Mouse (Mus musculus) kidney, adult 2 months (tissue): ENCODE results near the gene Npdc1. TPM values are rescaled to one million over a fixed set of nuclear protein-coding genes. Genes with fewer than 3 reads are reported as not detected.

ENCODE experiments used
- DNase-seq: peaks from one replicate; pipeline ENCODE4 v3.0.0; 2021
- H3K27ac ChIP-seq: fragments of 200-500 bp; 2 replicates; pipeline ENCODE4 v1.5.1; 2012; ENCODE audit warnings: low read depth, low read length, control low read depth, inconsistent platforms; ENCODE audit not compliant: insufficient read depth
- H3K27me3 ChIP-seq: fragments of 200-500 bp; replicated peaks from 2 replicates; pipeline ENCODE4 v1.6.1; 2012; ENCODE audit warnings: mild to moderate bottlenecking, moderate library complexity, low read length, inconsistent platforms; ENCODE audit not compliant: control insufficient read depth, insufficient read depth
- H3K36me3 ChIP-seq: fragments of 200-500 bp; 2 replicates; pipeline ENCODE4 v1.6.1; 2012; ENCODE audit warnings: mild to moderate bottlenecking, moderate library complexity, low read length, inconsistent platforms; ENCODE audit not compliant: control insufficient read depth, insufficient read depth
- H3K4me1 ChIP-seq: fragments of 200-500 bp; 2 replicates; pipeline ENCODE4 v1.6.1; 2011; ENCODE audit warnings: low read length; ENCODE audit not compliant: control insufficient read depth, insufficient read depth
- H3K4me3 ChIP-seq: fragments of 200-500 bp; 2 replicates; pipeline ENCODE4 v1.5.1; 2011; ENCODE audit warnings: mild to moderate bottlenecking, low read depth, low read length, control low read depth; ENCODE audit not compliant: insufficient read depth
- CTCF ChIP-seq: fragments of 200-500 bp; conservative IDR thresholded peaks from 2 replicates; pipeline ENCODE4 v1.5.1; 2011; ENCODE audit warnings: low read depth, mild to moderate bottlenecking, control low read depth, low read length, moderate library complexity, mixed read lengths; ENCODE audit not compliant: insufficient read depth, insufficient read length
- POLR2A ChIP-seq: fragments of 200-500 bp; IDR thresholded peaks from one replicate; pipeline ENCODE4 v1.6.1; 2011; ENCODE audit warnings: low read depth, low read length, control low read depth
- WGBS: fragments of 180-500 bp; shearing (Covaris S2); methylation state at CpG from one replicate; pipeline ENCODE4 v1.1.7; 2018; 5-methylcytosine and 5-hydroxymethylcytosine counted together
- polyA plus RNA-seq: library from polyadenylated mRNA; depleted of rRNA; stranded (reverse); fragments of >200 nt; gene quantifications from 2 replicates; pipeline ENCODE4 v1.2.3, GENCODE M21; 2012

The Npdc1 gene
- polyA plus RNA-seq, 1 experiment, result 73.7 TPM

DNA sequence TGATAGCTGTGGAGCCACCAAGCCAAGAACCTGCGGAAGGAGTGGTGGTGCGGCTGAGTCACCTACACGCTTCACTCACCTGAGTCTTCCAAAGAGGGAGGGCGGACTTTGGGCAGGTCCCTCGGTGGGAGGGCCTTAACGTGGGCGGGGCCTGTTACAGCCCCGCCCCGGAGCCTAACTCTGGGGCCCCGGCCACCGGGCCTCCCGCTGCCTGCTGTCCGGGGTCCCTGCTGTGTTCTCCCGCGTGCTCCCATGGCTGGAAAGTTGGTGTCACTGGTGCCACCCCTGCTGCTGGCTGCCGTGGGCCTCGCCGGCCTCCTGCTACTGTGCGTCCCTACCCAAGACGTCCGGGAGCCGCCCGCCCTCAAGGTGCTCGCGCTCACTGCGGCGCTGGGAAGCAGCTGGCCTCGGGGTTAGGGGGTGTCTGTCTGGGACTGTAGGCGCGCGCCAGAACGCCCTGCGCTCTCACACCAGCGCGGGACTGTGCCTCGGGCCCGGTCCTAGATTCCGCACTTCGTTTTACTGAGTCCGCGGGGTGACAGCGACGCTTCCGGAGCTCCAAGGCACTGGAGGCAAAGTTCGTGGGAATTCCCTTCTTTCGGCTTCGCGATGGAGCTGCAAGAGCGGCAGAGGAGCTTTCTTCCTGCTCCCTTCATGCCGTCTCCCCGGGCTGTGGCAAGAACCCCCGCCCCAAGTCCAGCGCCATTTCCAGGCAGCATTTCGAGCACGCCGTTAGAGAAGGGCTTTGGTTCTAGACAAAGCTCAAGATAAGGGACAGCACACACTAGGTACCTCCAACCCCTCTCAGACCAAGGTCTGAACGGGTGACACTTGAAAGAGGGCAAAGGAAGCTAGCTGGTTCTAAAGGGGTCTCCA, 3.2 kb upstream of the Npdc1 start, which contains the start of gene Entpd2:
TSS of gene Entpd2 (plus strand) at position 154 of the 876 bp plus-strand sequence.
- no peaks in the 10 kb centered on the region for H3K36me3 ChIP-seq
- H3K27ac ChIP-seq, result no peak within 1 kb of the TSS
- peaks cover 8% of the 10 kb centered on the region; the same call in 1 of the 2 replicates for H3K4me1 ChIP-seq
- peak within 1 kb of the TSS; percentile 59 for H3K4me3 ChIP-seq
- peak; percentile 73 for DNase-seq
- no peaks in the 10 kb centered on the region for H3K27me3 ChIP-seq
- WGBS, result 4% methylated on average over 57 of the region's 57 CpGs
- 0 out of 2 replicates have a peak, but pooled peaks have one; percentile 27 for TF ChIP-seq CTCF
- no peak for TF ChIP-seq POLR2A

DNA sequence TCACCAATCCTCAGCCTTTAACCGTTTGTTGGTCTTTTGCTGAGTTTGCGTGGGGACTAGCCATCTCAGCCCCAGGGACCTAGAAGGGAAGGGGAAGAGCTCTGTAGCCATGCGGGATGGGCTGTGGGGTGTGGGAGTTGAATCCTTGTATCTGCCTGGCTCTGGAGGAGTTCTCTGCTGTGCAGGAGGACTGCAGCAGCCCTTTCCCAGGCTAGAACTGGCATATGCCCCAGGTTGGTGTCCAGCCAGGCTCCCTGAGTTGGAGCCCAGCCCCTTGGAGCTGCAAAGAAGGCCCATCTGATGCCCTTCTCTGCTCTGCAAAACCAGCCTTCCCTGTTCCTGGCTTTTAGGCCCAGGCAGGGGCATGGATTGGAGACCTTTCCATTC, 2.6 kb upstream of the Npdc1 start:
- no peak for DNase-seq
- Histone ChIP-seq H3K4me1 (peaks cover 8% of the 10 kb centered on the region; the same call in 1 of the 2 replicates), H3K27ac (no peak overlapping the region), H3K36me3 (no peaks in the 10 kb centered on the region), H3K4me3 (no peak overlapping the region), H3K27me3 (no peaks in the 10 kb centered on the region)
- TF ChIP-seq POLR2A, result no peak
- no peak for TF ChIP-seq CTCF
- WGBS, result 76% methylated on average over 3 of the region's 3 CpGs

DNA sequence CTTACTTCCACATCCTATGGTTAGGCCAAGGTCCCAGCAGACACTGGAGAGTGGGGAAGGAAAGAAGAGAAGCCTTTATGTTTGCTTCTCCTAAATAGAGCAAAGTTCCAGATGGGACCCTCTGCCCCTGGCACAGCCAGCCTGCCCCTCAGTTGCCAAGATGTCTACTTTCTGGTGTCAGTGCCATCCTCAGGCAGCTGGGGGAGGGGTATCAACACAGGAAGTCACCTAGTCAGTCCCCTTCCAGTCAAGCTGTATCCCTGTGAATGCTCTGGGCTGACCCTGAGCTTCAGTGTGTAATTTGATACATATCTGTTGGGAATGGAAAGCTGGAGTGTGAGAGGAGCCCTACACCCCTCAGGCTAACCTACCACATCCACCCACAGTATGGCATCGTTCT, 2.1 kb upstream of the Npdc1 start:
- 71% methylated on average over 1 of the region's 1 CpGs for WGBS
- no peaks in the 10 kb centered on the region for H3K27me3 ChIP-seq
- H3K4me1 ChIP-seq, result peaks cover 8% of the 10 kb centered on the region; the same call in 1 of the 2 replicates
- no peak for TF ChIP-seq CTCF
- TF ChIP-seq POLR2A, result no peak
- no peaks in the 10 kb centered on the region for H3K36me3 ChIP-seq
- H3K4me3 ChIP-seq, result no peak overlapping the region
- no peak for DNase-seq
- no peak overlapping the region for H3K27ac ChIP-seq

DNA sequence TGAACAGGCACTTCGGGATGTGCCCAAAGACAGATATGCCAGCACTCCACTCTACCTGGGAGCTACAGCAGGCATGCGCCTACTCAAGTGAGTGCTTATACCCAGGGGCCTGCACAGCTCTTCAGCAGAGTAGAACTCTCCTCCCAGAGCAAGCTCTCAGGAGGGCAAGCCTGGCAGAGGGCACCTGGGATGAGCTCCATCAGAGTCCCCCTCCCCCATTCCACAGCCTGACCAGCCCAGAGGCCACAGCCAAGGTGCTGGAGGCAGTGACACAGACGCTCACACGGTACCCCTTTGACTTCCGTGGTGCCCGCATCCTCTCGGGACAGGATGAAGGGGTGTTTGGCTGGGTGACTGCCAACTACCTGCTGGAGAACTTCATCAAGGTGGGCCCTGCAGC, 1.1 kb upstream of the Npdc1 start:
- Histone ChIP-seq H3K27ac (no peak overlapping the region), H3K36me3 (no peaks in the 10 kb centered on the region), H3K4me1 (peaks cover 8% of the 10 kb centered on the region; the same call in 1 of the 2 replicates), H3K4me3 (no peak overlapping the region), H3K27me3 (no peaks in the 10 kb centered on the region)
- no peak for DNase-seq
- TF ChIP-seq CTCF (no peak), POLR2A (no peak)
- 97% methylated on average over 7 of the region's 7 CpGs for WGBS

DNA sequence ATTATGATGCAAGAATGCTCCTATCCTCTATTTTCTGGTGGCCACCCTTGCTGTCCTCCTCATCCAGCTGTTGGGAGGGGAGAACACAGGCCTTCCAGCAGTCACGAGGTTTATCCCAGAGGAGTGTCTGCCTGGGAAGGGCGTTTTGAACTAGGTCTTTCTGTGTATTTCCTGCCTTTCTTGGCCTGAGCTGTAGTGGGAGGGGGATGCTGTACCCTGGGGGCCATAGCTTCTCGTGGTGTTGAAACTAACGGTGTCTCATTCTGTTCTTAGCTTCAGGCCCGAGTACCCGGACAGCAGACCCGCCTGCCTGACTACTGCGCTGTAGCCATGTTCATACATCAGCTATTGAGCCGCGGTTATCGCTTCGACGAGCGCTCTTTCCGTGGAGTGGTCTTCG, 1.1 kb downstream of the Npdc1 start:
- Histone ChIP-seq H3K27me3 (no peaks in the 10 kb centered on the region), H3K4me3 (no peak overlapping the region), H3K27ac (no peak overlapping the region), H3K4me1 (peaks cover 7% of the 10 kb centered on the region; the same call in 1 of the 2 replicates), H3K36me3 (no peaks in the 10 kb centered on the region)
- 21% methylated on average over 16 of the region's 16 CpGs for WGBS
- no peak for TF ChIP-seq CTCF
- no peak for TF ChIP-seq POLR2A
- no peak for DNase-seq

DNA sequence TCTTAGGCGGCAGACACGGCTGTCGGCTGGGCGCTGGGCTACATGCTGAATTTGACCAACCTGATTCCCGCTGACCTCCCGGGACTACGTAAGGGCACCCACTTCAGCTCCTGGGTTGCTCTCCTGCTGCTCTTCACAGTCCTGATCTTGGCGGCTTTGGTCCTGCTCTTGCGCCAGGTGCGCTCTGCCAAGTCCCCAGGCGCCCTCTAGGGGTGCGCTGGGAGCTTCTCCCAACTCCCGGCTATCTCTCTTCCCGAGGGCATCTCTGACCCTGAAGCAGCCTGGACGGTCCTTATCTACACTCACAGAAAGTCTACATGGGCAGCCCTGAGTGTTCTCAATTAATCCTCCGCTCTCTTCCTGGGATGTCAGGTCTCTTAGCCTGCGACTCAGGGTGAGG, 1.6 kb downstream of the Npdc1 start:
- H3K27me3 ChIP-seq, result no peaks in the 10 kb centered on the region
- no peaks in the 10 kb centered on the region for H3K36me3 ChIP-seq
- H3K4me3 ChIP-seq, result no peak overlapping the region
- peak; percentile 78 for DNase-seq
- no peak overlapping the region for H3K27ac ChIP-seq
- TF ChIP-seq POLR2A (no peak), CTCF (peak; percentile 70)
- H3K4me1 ChIP-seq, result peaks cover 4% of the 10 kb centered on the region; the same call in 1 of the 2 replicates
- 3% methylated on average over 17 of the region's 17 CpGs for WGBS

DNA sequence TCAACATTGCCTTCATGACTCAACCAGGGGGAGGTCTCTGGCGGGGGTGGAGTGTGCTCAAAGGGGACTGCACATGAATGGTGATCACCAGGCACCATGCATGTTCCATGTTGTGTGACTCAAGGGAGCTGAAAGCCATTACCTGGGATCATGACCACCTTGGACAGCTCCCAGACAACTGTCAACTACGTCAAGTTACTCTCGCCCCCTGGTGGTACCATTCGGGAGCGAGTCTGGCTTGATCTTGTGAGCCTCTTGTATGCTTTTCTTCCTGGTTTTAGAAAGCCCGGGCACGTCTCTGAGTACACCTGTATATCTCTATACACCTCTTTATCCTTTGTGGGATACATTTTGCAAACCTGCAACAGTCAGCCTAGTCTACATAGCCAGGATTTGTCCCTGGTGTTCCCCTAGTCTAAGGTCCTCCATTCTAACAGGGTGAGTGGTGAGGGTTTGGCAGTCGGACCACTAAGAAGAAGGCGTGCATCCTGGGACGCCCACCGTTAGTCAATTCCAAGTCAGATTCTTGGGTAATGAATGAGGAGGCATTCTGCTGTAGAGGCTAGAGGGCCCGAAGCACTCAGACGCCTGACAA, 3.3 kb downstream of the Npdc1 start:
- H3K4me3 ChIP-seq, result peak overlapping the region; percentile 67
- no peaks in the 10 kb centered on the region for H3K36me3 ChIP-seq
- no peaks in the 10 kb centered on the region for H3K4me1 ChIP-seq
- H3K27ac ChIP-seq, result no peak overlapping the region
- WGBS, result 1% methylated on average over 13 of the region's 13 CpGs
- peak; percentile 87 for DNase-seq
- peak; percentile 82 for TF ChIP-seq CTCF
- no peak for TF ChIP-seq POLR2A
- no peaks in the 10 kb centered on the region for H3K27me3 ChIP-seq
